Mouse (Mus musculus): Measurements from ENCODE around the gene Gm6401.
"Not testable (repeated sequence)": the region's sequence is repeated elsewhere in the genome, so short reads cannot be mapped to it uniquely, and the experiment has no call there.

The Gm6401 gene

GRCm38 (mm10) chr14:41967827-41968226 is at the start of gene Gm6401:
Gm6401 (minus strand) TSS chr14:41967927.
- in situ Hi-C loops (cut with MboI) = not testable (repeated sequence)

- in situ Hi-C loops (cut with MboI) = not testable (repeated sequence)
Measured at GRCm38 (mm10) chr14:41983225-41983624, 15.5 kb upstream of the Gm6401 start, which contains the start of gene Gm3543. Gm3543 (minus strand) TSS chr14:41983325.

GRCm38 (mm10) chr14:41968596-41968995 is 869 bp upstream of the Gm6401 start:
- in situ Hi-C loops (cut with MboI) = not testable (repeated sequence)

GRCm38 (mm10) chr14:41964095-41964494 is 3.6 kb downstream of the Gm6401 start:
- in situ Hi-C loops (cut with MboI) = not testable (repeated sequence)

- in situ Hi-C loops (cut with MboI) = not testable (repeated sequence)
Measured at GRCm38 (mm10) chr14:41943695-41944094, 24.0 kb downstream of the Gm6401 start, which contains the start of gene 1700024B05Rik. 1700024B05Rik (plus strand) TSS chr14:41943995.

- in situ Hi-C loops (cut with MboI) = not testable (repeated sequence)
Measured at GRCm38 (mm10) chr14:41924649-41925048, 43.1 kb downstream of the Gm6401 start, which contains the start of gene 1700049E17Rik1. 1700049E17Rik1 (plus strand) TSS chr14:41924949.
